25 mouse cellular contexts compared by ENCODE assay signal in the genomic region with DNA sequence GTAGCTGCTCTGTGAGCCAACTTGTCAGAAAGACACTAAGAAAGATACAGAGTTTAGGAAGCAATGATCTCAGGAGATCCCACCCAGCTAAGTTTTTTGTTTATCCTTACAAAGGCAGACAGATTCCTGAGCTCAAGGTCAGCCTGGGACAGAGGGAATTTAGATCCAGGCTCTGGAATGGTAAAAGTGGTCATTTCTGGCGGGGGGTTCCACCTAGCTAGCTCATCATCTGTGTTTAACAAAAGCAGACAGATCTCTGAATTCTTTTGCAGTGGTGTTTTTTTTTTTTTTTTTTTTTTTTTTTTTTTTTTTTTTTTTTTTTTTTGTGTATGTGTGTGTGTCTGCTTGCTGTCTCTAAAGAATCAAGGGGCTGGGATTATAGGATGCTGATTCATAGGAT. TPM values are rescaled to one million over a fixed set of nuclear protein-coding genes. Genes with fewer than 3 reads are reported as not detected.
DNase-seq lines count a peak whose midpoint lies in the region; ATAC-seq and TF ChIP-seq lines count a peak whose summit lies in the region.
"Had no signal": no experiment of that assay in that cellular context is flagged by ENCODE, and none has a peak within 500 bp of the region (broad histone marks: within the 10 kb centered on the region; RNA-seq: fewer than 3 reads in every experiment).

No protein-coding gene starts in this region.

- no peaks in the 10 kb centered on the region for H3K9me3 ChIP-seq in ES-E14 (ENCODE audit: control insufficient read depth, insufficient read depth, low read depth, low read length)
- H3K9me3 ChIP-seq: embryonic facial prominence, embryonic 10.5 days; embryonic facial prominence, embryonic 12.5 days; forebrain, embryonic 13.5 days; forebrain, embryonic 15.5 days; G1E had no signal

- peaks cover 6 to 10% of the 10 kb centered on the region in 2 experiments for H3K4me1 ChIP-seq in ES-E14 (ENCODE audit: control insufficient read depth in 2 of 2, insufficient read depth in 2 of 2, low read length in 2 of 2, poor library complexity in 1 of 2)
- H3K4me1 ChIP-seq: embryonic facial prominence, embryonic 10.5 days; embryonic facial prominence, embryonic 12.5 days; forebrain, embryonic 13.5 days; forebrain, embryonic 15.5 days had no signal

- no peak overlapping the region for H3K9ac ChIP-seq in ES-E14 (ENCODE audit: insufficient read depth, low read depth, low read length, poor library complexity, severe bottlenecking)
- H3K9ac ChIP-seq: embryonic facial prominence, embryonic 12.5 days; forebrain, embryonic 13.5 days; forebrain, embryonic 15.5 days; forebrain, postnatal 0 days had no signal

- DNase-seq in ES-CJ7 (ENCODE audit: low read depth, low spot score) (peak; percentile 53), ES-E14 (ENCODE audit: low read depth, low spot score) (no peak), ZHBTc4 (ENCODE audit: low read depth, low spot score) (peak; percentile 80)
- DNase-seq in thymus, adult 18-20 months = no peak
- DNase-seq: adrenal gland, adult 8-10 months; adrenal gland, postnatal 14 days; adrenal gland, postnatal 36 days; cerebellum, adult 11-12 months; cerebellum, adult 2 months; cerebellum, adult 9-10 months; cerebellum, postnatal 10 days; cerebellum, postnatal 25 days; forebrain, postnatal 0 days had no signal

- in situ Hi-C loops in ES-E14 (cut with MboI; ENCODE audit: low sequenced_read_pairs in 2 of 2, unreplicated experiment in 2 of 2) = no loop called here

- ATAC-seq in CD4-positive, CD25-positive, alpha-beta regulatory T cell, adult 4 months = no peak
- ATAC-seq: activated CD4-positive, CD25-positive, alpha-beta regulatory T cell, adult 4 months; forebrain, embryonic 13.5 days; forebrain, embryonic 15.5 days; forebrain, postnatal 0 days; Patski had no signal

- H3K4me3 ChIP-seq in ES-E14 (ENCODE audit: insufficient read depth in 1 of 2, low read depth in 1 of 2, low read length in 2 of 2, poor library complexity in 1 of 2, severe bottlenecking in 1 of 2) = no peak overlapping the region
- H3K4me3 ChIP-seq: embryonic facial prominence, embryonic 10.5 days; embryonic facial prominence, embryonic 12.5 days; forebrain, embryonic 13.5 days; forebrain, embryonic 15.5 days had no signal

- H3K27ac ChIP-seq in ES-E14 (ENCODE audit: insufficient read depth, low read depth, low read length, poor library complexity, severe bottlenecking) = no peak overlapping the region; the same call in 1 of the 2 replicates
- H3K27ac ChIP-seq: embryonic facial prominence, embryonic 10.5 days; embryonic facial prominence, embryonic 12.5 days; forebrain, embryonic 13.5 days; forebrain, embryonic 15.5 days had no signal

- no peaks in the 10 kb centered on the region for H3K36me3 ChIP-seq in ES-E14 (ENCODE audit: control insufficient read depth, insufficient read depth, low read length, poor library complexity, severe bottlenecking)
- H3K36me3 ChIP-seq: embryonic facial prominence, embryonic 10.5 days; embryonic facial prominence, embryonic 12.5 days; forebrain, embryonic 15.5 days; G1E had no signal

TF ChIP-seq in ES-E14, 5 proteins besides CTCF, POLR2A, EP300 and RAD21:
- TF ChIP-seq ZNF384 (IDR thresholded peaks at IDR 0.05; ENCODE audit: low read depth, low read length) (peak; percentile 86), ZC3H11A (IDR thresholded peaks at IDR 0.05; ENCODE audit: borderline replicate concordance, low read depth, low read length) (no peak)

RNA-seq across cellular contexts. Expression of gene Pom121l2, which starts 11.7 kb away (rescaled TPM):
- 0.26 and 0.31 TPM in 2 replicates for total RNA-seq in ES-E14 (2012; rRNA removed)
- polyA plus RNA-seq in CD4-positive, CD25-positive, alpha-beta regulatory T cell, adult 4 months (2017; shearing (Covaris generic)) = not detected
- total RNA-seq: adrenal gland, adult 18-20 months; adrenal gland, adult 8-10 months; adrenal gland, postnatal 14 days; adrenal gland, postnatal 36 days; CH12.LX; forebrain, postnatal 0 days; G1E had no signal
- polyA plus RNA-seq: activated CD4-positive, CD25-positive, alpha-beta regulatory T cell, adult 4 months; C2C12; cerebellum, adult 2 months; cortical plate, adult 2 months; forebrain, embryonic 13.5 days; forebrain, embryonic 15.5 days; forebrain, postnatal 0 days; G1E; Patski had no signal

RNA-seq across cellular contexts. Expression of gene Zfp184, which starts 24.4 kb away (rescaled TPM):
- 5.4 and 6.2 TPM in 2 replicates for total RNA-seq in ES-E14 (2012; rRNA removed)
- under 1 TPM in 1 of 2 experiments, not detected in 1; 0.37 TPM for polyA plus RNA-seq in CD4-positive, CD25-positive, alpha-beta regulatory T cell, adult 4 months (2017; shearing (Covaris generic))
- polyA plus RNA-seq: activated CD4-positive, CD25-positive, alpha-beta regulatory T cell, adult 4 months had no signal

RNA-seq across cellular contexts. Expression of gene Prss16, which starts 40.3 kb away (rescaled TPM):
- total RNA-seq in ES-E14 (2012; rRNA removed) = 2.6 and 2.9 TPM in 2 replicates
- under 1 TPM in 1 of 2 experiments, not detected in 1; 0.74 TPM for polyA plus RNA-seq in CD4-positive, CD25-positive, alpha-beta regulatory T cell, adult 4 months (2017; shearing (Covaris generic))
- total RNA-seq: forebrain, postnatal 0 days had no signal
- polyA plus RNA-seq: forebrain, embryonic 13.5 days; forebrain, postnatal 0 days had no signal

Comparison
In these comparisons a context has a peak if more than half of its experiments do, and no peak if none do; other contexts are left out.
1. DNase-seq: peak in ES-CJ7 (single experiment) and ZHBTc4 (single experiment); none in ES-E14 (single experiment) and thymus, adult 18-20 months (0 of 2).